Mouse (Mus musculus): Measurements from ENCODE around the gene Zzz3. TPM values are rescaled to one million over a fixed set of nuclear protein-coding genes. Genes with fewer than 3 reads are reported as not detected.

Gene Zzz3
- polyA plus RNA-seq, 1 experiment = 0.35 TPM

DNA sequence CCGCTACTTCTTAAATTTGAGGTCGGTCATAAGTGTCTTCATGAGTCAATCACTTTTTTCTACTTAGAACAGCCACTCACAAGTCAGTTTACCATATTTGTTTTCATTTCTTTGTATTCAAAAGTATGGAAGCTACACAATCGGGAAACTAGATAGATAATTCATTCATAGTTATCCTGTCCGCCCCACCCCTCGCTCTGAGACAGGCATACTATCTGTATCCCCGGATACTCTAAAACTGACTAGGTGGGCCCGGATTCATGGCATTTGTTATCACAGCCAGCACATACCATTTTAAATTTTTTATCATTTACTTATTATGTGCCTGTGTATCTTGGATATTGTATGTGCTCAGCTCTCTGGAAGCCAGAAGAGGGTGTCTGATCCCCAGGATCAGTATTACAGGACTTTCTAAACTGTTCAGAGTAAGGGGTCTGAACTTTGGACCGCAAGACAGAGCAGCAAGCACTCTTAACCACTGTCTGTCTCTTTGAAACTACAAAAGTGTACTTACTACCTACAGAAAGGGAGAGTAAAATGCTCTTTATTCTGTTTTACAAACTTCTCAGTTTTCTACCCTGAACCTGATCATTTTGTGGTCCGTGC, 2.2 kb downstream of the Zzz3 start:
- Histone ChIP-seq H3K27me3 (ENCODE audit: control insufficient read depth) (no peaks in the 10 kb centered on the region), H3K4me3 (replicated peaks) (peak overlapping the region; percentile 99), H3K4me1 (ENCODE audit: control insufficient read depth) (peaks cover 60% of the 10 kb centered on the region), H3K36me3 (ENCODE audit: control insufficient read depth) (peaks cover 42% of the 10 kb centered on the region), H3K9me3 (ENCODE audit: control insufficient read depth, low read length) (no peaks in the 10 kb centered on the region)
- TF ChIP-seq GATA1 (IDR thresholded peaks at IDR 0.05; ENCODE audit: low read length) (no peak), TAL1 (IDR thresholded peaks at IDR 0.05; ENCODE audit: low read length) (no peak)

GRCm38 (mm10) chr3:152400441-152400840, 5.2 kb downstream of the Zzz3 start:
- TF ChIP-seq TAL1 (IDR thresholded peaks at IDR 0.05; ENCODE audit: low read length) (no peak), GATA1 (IDR thresholded peaks at IDR 0.05; ENCODE audit: low read length) (no peak)
- H3K9me3 ChIP-seq (ENCODE audit: control insufficient read depth, low read length) = no peaks in the 10 kb centered on the region
- H3K27me3 ChIP-seq (ENCODE audit: control insufficient read depth) = no peaks in the 10 kb centered on the region
- H3K36me3 ChIP-seq (ENCODE audit: control insufficient read depth) = peaks cover 27% of the 10 kb centered on the region
- peaks cover 61% of the 10 kb centered on the region for H3K4me1 ChIP-seq (ENCODE audit: control insufficient read depth)
- no peak overlapping the region for H3K4me3 ChIP-seq (replicated peaks)

- Histone ChIP-seq H3K9me3 (ENCODE audit: control insufficient read depth, low read length) (no peaks in the 10 kb centered on the region), H3K4me3 (replicated peaks) (no peak overlapping the region), H3K4me1 (ENCODE audit: control insufficient read depth) (peaks cover 64% of the 10 kb centered on the region), H3K27me3 (ENCODE audit: control insufficient read depth) (no peaks in the 10 kb centered on the region), H3K36me3 (ENCODE audit: control insufficient read depth) (peaks cover 27% of the 10 kb centered on the region)
- TF ChIP-seq GATA1 (IDR thresholded peaks at IDR 0.05; ENCODE audit: low read length) (no peak), TAL1 (IDR thresholded peaks at IDR 0.05; ENCODE audit: low read length) (no peak)
These were observed 5.6 kb downstream of the Zzz3 start for GRCm38 (mm10) chr3:152400875-152401274.

GRCm38 (mm10) chr3:152401964-152402670, 6.8 kb downstream of the Zzz3 start:
- peaks cover 27% of the 10 kb centered on the region for H3K36me3 ChIP-seq (ENCODE audit: control insufficient read depth)
- H3K4me1 ChIP-seq (ENCODE audit: control insufficient read depth) = peaks cover 67% of the 10 kb centered on the region
- H3K27me3 ChIP-seq (ENCODE audit: control insufficient read depth) = no peaks in the 10 kb centered on the region
- no peaks in the 10 kb centered on the region for H3K9me3 ChIP-seq (ENCODE audit: control insufficient read depth, low read length)
- H3K4me3 ChIP-seq (replicated peaks) = no peak overlapping the region
- TF ChIP-seq TAL1 (IDR thresholded peaks at IDR 0.05; ENCODE audit: low read length) = no peak
- TF ChIP-seq GATA1 (IDR thresholded peaks at IDR 0.05; ENCODE audit: low read length) = no peak

- Histone ChIP-seq H3K4me1 (ENCODE audit: control insufficient read depth) (peaks cover 62% of the 10 kb centered on the region), H3K27me3 (ENCODE audit: control insufficient read depth) (no peaks in the 10 kb centered on the region), H3K4me3 (replicated peaks) (no peak overlapping the region), H3K36me3 (ENCODE audit: control insufficient read depth) (peaks cover 27% of the 10 kb centered on the region), H3K9me3 (ENCODE audit: control insufficient read depth, low read length) (no peaks in the 10 kb centered on the region)
- no peak for TF ChIP-seq TAL1 (IDR thresholded peaks at IDR 0.05; ENCODE audit: low read length)
- TF ChIP-seq GATA1 (IDR thresholded peaks at IDR 0.05; ENCODE audit: low read length) = no peak
These were observed 7.4 kb downstream of the Zzz3 start for GRCm38 (mm10) chr3:152402671-152403066.

- Histone ChIP-seq H3K9me3 (ENCODE audit: control insufficient read depth, low read length) (no peaks in the 10 kb centered on the region), H3K4me1 (ENCODE audit: control insufficient read depth) (peaks cover 54% of the 10 kb centered on the region), H3K4me3 (replicated peaks) (no peak overlapping the region), H3K36me3 (ENCODE audit: control insufficient read depth) (peaks cover 22% of the 10 kb centered on the region), H3K27me3 (ENCODE audit: control insufficient read depth) (no peaks in the 10 kb centered on the region)
- no peak for TF ChIP-seq TAL1 (IDR thresholded peaks at IDR 0.05; ENCODE audit: low read length)
- TF ChIP-seq GATA1 (IDR thresholded peaks at IDR 0.05; ENCODE audit: low read length) = no peak
These were observed 8.6 kb downstream of the Zzz3 start for GRCm38 (mm10) chr3:152403827-152404226.

GRCm38 (mm10) chr3:152405420-152405819, 10.1 kb downstream of the Zzz3 start:
- H3K27me3 ChIP-seq (ENCODE audit: control insufficient read depth) = no peaks in the 10 kb centered on the region
- no peaks in the 10 kb centered on the region for H3K9me3 ChIP-seq (ENCODE audit: control insufficient read depth, low read length)
- peaks cover 47% of the 10 kb centered on the region for H3K4me1 ChIP-seq (ENCODE audit: control insufficient read depth)
- H3K4me3 ChIP-seq (replicated peaks) = no peak overlapping the region
- H3K36me3 ChIP-seq (ENCODE audit: control insufficient read depth) = peaks cover 19% of the 10 kb centered on the region
- TF ChIP-seq TAL1 (IDR thresholded peaks at IDR 0.05; ENCODE audit: low read length) = no peak
- no peak for TF ChIP-seq GATA1 (IDR thresholded peaks at IDR 0.05; ENCODE audit: low read length)

DNA sequence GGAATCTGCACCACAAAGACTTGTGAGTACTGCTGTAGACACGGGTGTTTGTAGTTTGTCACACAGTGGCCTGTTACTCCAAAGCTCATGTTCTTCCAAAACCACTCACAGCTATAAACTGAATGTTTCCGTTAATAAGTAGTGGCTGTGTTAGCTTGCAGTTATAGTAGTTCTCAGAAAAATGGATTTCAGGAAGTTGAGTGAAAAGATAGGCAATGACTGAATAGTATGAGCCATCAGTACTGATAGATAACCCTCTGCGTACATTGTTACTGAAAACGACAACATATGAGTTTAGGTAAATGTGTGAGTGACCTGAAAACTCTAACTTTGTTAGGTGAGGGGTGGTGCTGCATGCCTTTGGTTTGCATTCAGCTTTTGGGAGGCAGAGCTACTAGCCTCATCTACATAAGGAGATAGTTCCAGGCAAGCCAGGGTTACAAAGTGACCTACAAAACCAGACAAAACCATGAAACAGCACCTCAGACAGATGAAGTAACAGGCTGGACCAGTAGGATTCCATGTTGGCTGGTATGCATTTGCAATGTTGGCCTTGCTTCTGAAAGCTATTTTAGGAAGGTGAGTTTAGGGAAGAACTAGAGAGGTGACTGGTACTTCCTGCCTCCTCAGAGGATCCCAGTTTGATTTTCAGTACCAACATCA, 10.8 kb downstream of the Zzz3 start:
- Histone ChIP-seq H3K9me3 (ENCODE audit: control insufficient read depth, low read length) (no peaks in the 10 kb centered on the region), H3K4me1 (ENCODE audit: control insufficient read depth) (peaks cover 51% of the 10 kb centered on the region), H3K36me3 (ENCODE audit: control insufficient read depth) (peaks cover 17% of the 10 kb centered on the region), H3K27me3 (ENCODE audit: control insufficient read depth) (no peaks in the 10 kb centered on the region), H3K4me3 (replicated peaks) (no peak overlapping the region)
- TF ChIP-seq TAL1 (IDR thresholded peaks at IDR 0.05; ENCODE audit: low read length) (no peak), GATA1 (IDR thresholded peaks at IDR 0.05; ENCODE audit: low read length) (no peak)

GRCm38 (mm10) chr3:152410980-152411551, 15.8 kb downstream of the Zzz3 start:
- TF ChIP-seq GATA1 (IDR thresholded peaks at IDR 0.05; ENCODE audit: low read length) = no peak
- no peak for TF ChIP-seq TAL1 (IDR thresholded peaks at IDR 0.05; ENCODE audit: low read length)
- peaks cover 26% of the 10 kb centered on the region for H3K4me1 ChIP-seq (ENCODE audit: control insufficient read depth)
- H3K27me3 ChIP-seq (ENCODE audit: control insufficient read depth) = no peaks in the 10 kb centered on the region
- H3K36me3 ChIP-seq (ENCODE audit: control insufficient read depth) = peaks cover 8% of the 10 kb centered on the region
- no peaks in the 10 kb centered on the region for H3K9me3 ChIP-seq (ENCODE audit: control insufficient read depth, low read length)
- H3K4me3 ChIP-seq (replicated peaks) = no peak overlapping the region

Data from erythroblast, embryonic 14.5 days (primary cell).